Mouse (Mus musculus) myocyte (in vitro differentiated cells): ENCODE measurements at regions not wholly inside any gene's neighbourhood (a gene's known extent, or its start where the extent isn't known, plus 50 kb on each side); places are given as distances from the start of the nearest gene placed in this dataset.

ENCODE experiments used
- MAX ChIP-seq: IDR thresholded peaks from one replicate; pipeline ENCODE4 v1.6.1; 2011; ENCODE audit warnings: low read depth, mild to moderate bottlenecking, control low read depth
- POLR2A ChIP-seq: IDR thresholded peaks from one replicate; pipeline ENCODE4 v1.6.1; 2011; ENCODE audit warnings: low read depth, mild to moderate bottlenecking, control low read depth, moderate library complexity; ENCODE audit not compliant: insufficient read length
- POLR2AphosphoS2 ChIP-seq: IDR thresholded peaks from one replicate; pipeline ENCODE4 v1.6.1; 2011; ENCODE audit warnings: low read depth, control low read depth; ENCODE audit not compliant: insufficient read length

DNA sequence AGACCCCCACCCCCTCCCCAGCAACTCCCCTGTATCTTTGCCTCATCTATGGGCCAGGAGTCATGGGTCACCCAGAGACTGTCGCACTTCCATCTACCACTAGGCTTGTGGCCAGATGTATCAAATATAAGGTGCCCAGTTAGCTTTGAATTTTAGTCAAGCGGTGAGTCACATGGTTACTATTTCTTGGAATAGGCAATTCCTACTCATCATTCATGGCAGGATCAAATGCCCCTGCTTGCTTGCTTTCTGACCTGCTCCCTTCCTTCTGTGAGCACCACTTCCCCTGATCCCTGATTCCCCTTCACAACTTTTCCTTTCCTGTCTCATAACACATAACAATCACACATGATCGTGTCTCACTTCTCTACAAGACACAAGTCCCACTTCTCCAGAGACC, 288.2 kb upstream of the Jarid2 start:
- TF ChIP-seq POLR2A (no peak), MAX (no peak), POLR2AphosphoS2 (no peak)
